Mouse (Mus musculus) cerebellum, adult 2 months (tissue): ENCODE measurements around the gene Nae1. TPM values are rescaled to one million over a fixed set of nuclear protein-coding genes. Genes with fewer than 3 reads are reported as not detected.

Experiments
- DNase-seq, 2 experiments: peaks; one replicate each; pipeline ENCODE4 v3.0.0; 2021
- H3K27ac ChIP-seq: fragments of 200-500 bp; 2 replicates; pipeline ENCODE4 v1.5.1; 2012; ENCODE audit warnings: low read length, control low read depth, inconsistent platforms; ENCODE audit not compliant: insufficient read depth
- H3K27me3 ChIP-seq: fragments of 200-500 bp; 2 replicates; pipeline ENCODE4 v1.6.1; 2012; ENCODE audit warnings: inconsistent platforms, mild to moderate bottlenecking, low read length, moderate library complexity; ENCODE audit not compliant: control insufficient read depth, insufficient read depth
- H3K4me1 ChIP-seq: fragments of 200-500 bp; 2 replicates; pipeline ENCODE4 v1.6.1; 2011; ENCODE audit warnings: low read length; ENCODE audit not compliant: control insufficient read depth, insufficient read depth
- H3K4me3 ChIP-seq: fragments of 200-500 bp; replicated peaks from 2 replicates; pipeline ENCODE3; 2011; ENCODE audit warnings: mild to moderate bottlenecking, low read depth, low read length, control low read depth; ENCODE audit not compliant: insufficient read depth
- CTCF ChIP-seq: fragments of 200-500 bp; IDR thresholded peaks from 2 replicates; pipeline ENCODE4 v1.5.1; 2011; ENCODE audit warnings: low read depth, mild to moderate bottlenecking, control low read depth, low read length, moderate library complexity, borderline replicate concordance; ENCODE audit not compliant: insufficient read depth
- POLR2A ChIP-seq: fragments of 200-500 bp; IDR thresholded peaks from 2 replicates; pipeline ENCODE4 v1.6.1; 2011; ENCODE audit warnings: low read length, control low read depth, borderline replicate concordance; ENCODE audit not compliant: insufficient read depth
- WGBS: fragments of 180-500 bp; shearing (Covaris S2); methylation state at CpG from one replicate; pipeline ENCODE4 v1.1.7; 2018; 5-methylcytosine and 5-hydroxymethylcytosine counted together
- polyA plus RNA-seq: library from polyadenylated mRNA; depleted of rRNA; stranded (reverse); fragments of >200 nt; gene quantifications from 2 replicates; pipeline ENCODE4 v1.2.3, GENCODE M21; 2012; rRNA removed

Nae1 gene
- polyA plus RNA-seq, 1 experiment = 96.1 TPM

DNA sequence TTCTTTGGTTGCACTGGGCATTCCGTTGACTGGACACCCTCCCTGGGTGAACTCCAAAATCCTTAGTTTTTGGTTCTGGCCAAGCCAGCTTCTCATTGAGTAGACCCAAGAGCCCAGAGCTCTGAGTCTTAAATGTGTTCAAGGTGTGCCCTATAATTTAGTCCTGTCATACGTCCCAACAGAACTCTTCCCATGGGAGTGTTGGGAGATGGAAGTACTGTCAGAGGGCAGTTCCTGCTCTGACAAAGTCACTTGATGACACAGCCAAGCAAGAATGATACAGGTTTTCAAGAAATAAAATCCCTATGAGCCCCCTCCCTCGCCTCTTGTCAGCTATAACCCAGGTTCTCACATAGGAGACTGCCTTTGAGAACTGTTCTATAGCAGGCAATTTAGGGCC is 24.3 kb downstream of the Nae1 start:
- 64% methylated on average over 3 of the region's 3 CpGs for WGBS
- Histone ChIP-seq H3K4me1 (peaks cover 2% of the 10 kb centered on the region; the same call in 1 of the 2 replicates), H3K27me3 (no peaks in the 10 kb centered on the region), H3K4me3 (peak overlapping the region; percentile 73), H3K27ac (no peak overlapping the region)
- DNase-seq = no peak
- TF ChIP-seq POLR2A (no peak), CTCF (no peak)

DNA sequence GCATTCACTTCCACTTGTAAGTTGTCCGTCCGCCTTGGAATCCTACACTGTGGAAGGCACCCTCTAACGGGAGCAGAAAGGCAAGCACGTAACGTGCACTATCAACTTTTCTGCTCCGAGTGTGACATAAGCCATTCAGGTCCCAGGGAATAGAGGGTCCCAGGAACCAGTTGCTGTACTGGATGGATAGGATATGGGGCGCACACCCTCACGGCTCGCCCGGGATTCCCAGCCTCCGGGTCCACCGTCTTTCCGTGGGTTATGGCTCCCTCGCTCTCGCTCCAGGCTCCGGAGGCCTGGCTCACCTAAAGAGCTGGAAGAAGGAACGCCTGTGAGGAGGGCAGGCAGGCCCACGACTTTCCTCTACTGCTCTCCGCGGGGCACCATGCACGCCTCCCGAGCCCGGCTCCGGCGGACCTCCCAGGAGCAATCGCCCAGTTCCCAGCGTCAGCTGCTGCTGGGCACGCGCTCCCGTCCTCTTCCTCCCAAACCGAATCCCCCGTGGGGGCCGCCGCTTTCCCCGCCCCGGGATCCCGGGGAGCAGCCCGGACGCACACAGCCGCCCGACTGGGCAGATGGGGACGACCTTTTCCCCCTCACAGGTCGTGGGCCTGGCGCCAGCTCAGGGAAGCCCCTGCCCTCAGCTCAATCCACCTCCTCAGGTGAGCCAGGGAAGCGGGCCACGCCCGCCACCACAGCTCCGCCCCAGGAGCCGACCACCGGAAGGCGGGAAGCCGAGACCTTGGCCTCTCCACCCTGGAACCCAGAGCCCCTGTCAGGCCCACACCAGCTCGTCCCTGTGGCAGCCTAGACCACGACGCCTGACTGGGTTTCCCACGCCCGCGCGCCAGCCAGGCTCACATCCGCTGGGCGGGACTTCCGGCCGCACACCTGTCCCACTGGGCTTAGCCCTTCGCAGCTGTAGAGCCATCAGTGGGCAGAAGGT is 25.1 kb downstream of the Nae1 start, which contains the start of gene Terb1:
TSS of gene Terb1 (minus strand) at position 850 of the 946 bp plus-strand sequence.
- Histone ChIP-seq H3K4me1 (peaks cover 2% of the 10 kb centered on the region; the same call in 1 of the 2 replicates), H3K27ac (no peak within 1 kb of the TSS; the same call in 1 of the 2 replicates), H3K27me3 (no peaks in the 10 kb centered on the region), H3K4me3 (peak within 1 kb of the TSS; percentile 73)
- peak; percentile 46 to 57 for DNase-seq
- 1% methylated on average over 64 of the region's 64 CpGs for WGBS
- TF ChIP-seq CTCF (no peak), POLR2A (0 out of 2 replicates have a peak, but pooled peaks have one; percentile 28)

DNA sequence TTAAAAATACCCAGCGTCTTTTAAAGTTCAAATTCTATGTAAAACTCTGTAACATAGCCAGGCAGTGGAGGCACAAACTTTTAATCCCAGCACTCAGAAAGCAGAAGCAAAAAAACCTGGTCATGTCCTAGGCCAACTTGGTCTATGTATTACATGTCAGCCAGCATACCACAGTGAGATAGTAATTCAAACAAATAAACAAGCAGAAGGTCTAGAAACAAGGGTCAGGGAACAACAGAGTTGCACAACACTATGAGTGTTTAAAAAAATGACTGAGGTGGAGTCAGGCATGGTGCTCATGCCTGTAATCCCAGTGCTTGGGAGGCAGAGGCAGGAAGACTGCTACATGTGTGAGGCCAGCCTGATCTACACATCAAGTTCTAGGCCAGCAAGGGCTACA is 55.3 kb downstream of the Nae1 start:
- WGBS = 58% methylated on average over 1 of the region's 1 CpGs
- Histone ChIP-seq H3K4me1 (no peaks in the 10 kb centered on the region), H3K4me3 (no peak overlapping the region), H3K27me3 (no peaks in the 10 kb centered on the region), H3K27ac (no peak overlapping the region)
- TF ChIP-seq CTCF = no peak
- TF ChIP-seq POLR2A = no peak
- no peak for DNase-seq

DNA sequence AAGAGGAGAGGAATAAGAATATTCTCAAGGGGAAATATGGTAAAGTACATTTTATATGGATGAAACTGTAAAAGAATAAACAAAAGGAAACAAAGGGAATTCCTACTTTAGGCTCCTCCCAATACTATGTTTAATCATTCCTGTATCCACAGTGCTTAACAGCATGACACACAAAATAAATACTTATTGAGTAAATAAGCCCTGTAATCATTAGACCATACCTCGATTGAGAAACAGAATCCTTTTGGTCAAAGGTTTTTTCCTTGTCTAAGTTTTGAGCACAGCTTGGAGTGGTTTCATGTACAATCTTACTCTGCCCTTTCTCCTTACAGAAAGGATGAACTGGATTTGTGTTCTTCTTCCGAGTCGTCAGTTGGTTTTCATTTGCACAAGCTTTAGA is 62.0 kb downstream of the Nae1 start:
- TF ChIP-seq POLR2A (no peak), CTCF (no peak)
- no peak overlapping the region for H3K4me3 ChIP-seq
- WGBS = 86% methylated on average over 3 of the region's 3 CpGs
- DNase-seq = no peak
- H3K4me1 ChIP-seq = no peaks in the 10 kb centered on the region
- H3K27me3 ChIP-seq = no peaks in the 10 kb centered on the region
- no peak overlapping the region for H3K27ac ChIP-seq

DNA sequence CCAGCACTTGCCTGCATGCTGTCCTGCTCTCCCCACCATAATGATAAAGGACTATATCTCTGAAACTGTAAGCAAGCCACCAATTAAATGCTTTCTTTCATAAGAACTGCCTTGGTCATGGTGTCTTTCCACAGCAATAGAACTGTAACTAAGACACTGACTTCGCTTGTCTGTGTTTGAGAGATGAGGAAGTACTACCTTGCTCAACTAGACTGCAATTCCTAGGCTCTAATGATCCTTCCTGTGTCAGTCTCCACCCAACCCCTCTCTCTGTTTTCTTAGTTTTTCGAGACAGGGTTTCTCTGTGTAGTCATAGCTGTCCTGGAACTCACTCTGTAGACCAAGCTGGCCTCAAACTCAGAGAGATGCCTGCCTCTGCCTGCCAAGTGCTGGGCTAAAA is 67.0 kb downstream of the Nae1 start:
- H3K27ac ChIP-seq = no peak overlapping the region
- H3K4me3 ChIP-seq = no peak overlapping the region
- TF ChIP-seq POLR2A (no peak), CTCF (no peak)
- WGBS = 82% methylated on average over 2 of the region's 2 CpGs
- no peak for DNase-seq
- no peaks in the 10 kb centered on the region for H3K27me3 ChIP-seq
- no peaks in the 10 kb centered on the region for H3K4me1 ChIP-seq

Other genes with a start within 250 kb of the Nae1 start
- gene Cmtm2a, start 241.5 kb downstream of the Nae1 start, polyA plus RNA-seq = not detected in 2 replicates
- gene Gm45711, start 224.6 kb downstream of the Nae1 start, polyA plus RNA-seq = not detected in 2 replicates
- gene Cmtm1, start 224.5 kb downstream of the Nae1 start, polyA plus RNA-seq = not detected in 2 replicates
- gene Gm11020, start 213.1 kb downstream of the Nae1 start, polyA plus RNA-seq = not detected in 2 replicates
- not detected in 2 replicates for gene Cmtm2b, start 212.4 kb downstream of the Nae1 start, polyA plus RNA-seq
- gene Cmtm3, start 195.2 kb downstream of the Nae1 start, polyA plus RNA-seq = 16.9 and 18.6 TPM in 2 replicates
- 31.1 and 33.3 TPM in 2 replicates for gene Cmtm4, start 138.8 kb downstream of the Nae1 start, polyA plus RNA-seq
- gene Dync1li2, start 91.6 kb downstream of the Nae1 start, polyA plus RNA-seq = 174 and 191 TPM in 2 replicates
- 0.23 and 0.40 TPM in 2 replicates for gene Terb1, start 24.7 kb downstream of the Nae1 start, polyA plus RNA-seq
- gene Car7, start 52 bp upstream of the Nae1 start, polyA plus RNA-seq = 59.8 and 67.8 TPM in 2 replicates
- 6.9 and 7.4 TPM in 2 replicates for gene Pdp2, start 56.8 kb upstream of the Nae1 start, polyA plus RNA-seq
- not detected in 2 replicates for gene Cdh16, start 89.8 kb upstream of the Nae1 start, polyA plus RNA-seq
- 3.3 and 3.6 TPM in 2 replicates for gene Rrad, start 96.7 kb upstream of the Nae1 start, polyA plus RNA-seq
- gene Ciao2b, start 107.3 kb upstream of the Nae1 start, polyA plus RNA-seq = 53.9 and 54.7 TPM in 2 replicates
- not detected in 2 replicates for gene Ces2a, start 199.4 kb upstream of the Nae1 start, polyA plus RNA-seq